In the genomic region with DNA sequence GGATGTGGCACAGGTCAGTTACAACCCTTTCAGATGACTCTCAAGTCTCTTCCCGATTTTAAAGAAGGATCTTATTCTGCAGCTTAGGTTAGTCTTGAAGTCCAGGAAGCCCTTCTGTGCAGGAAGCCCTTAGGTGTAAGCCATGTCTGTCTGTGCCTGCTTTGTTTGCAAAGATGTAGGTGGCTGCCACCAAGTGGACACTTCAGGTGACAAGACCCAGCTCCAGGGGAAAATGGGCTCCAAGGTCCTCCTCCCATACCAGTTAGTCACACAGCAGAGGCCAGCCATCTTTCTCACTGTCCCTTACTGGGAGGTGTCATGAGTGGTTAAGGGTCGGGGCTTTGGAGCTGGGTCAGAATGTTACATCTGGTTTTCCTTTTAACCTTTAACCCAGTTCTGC, we compare ENCODE assay signal across 8 mouse cellular contexts. TPM values are rescaled to one million over a fixed set of nuclear protein-coding genes. Genes with fewer than 3 reads are reported as not detected.
DNase-seq lines count a peak whose midpoint lies in the region; ATAC-seq and TF ChIP-seq lines count a peak whose summit lies in the region.

No protein-coding gene starts in this region.

- peaks cover 42% of the 10 kb centered on the region for H3K36me3 ChIP-seq in kidney, embryonic 16.5 days (ENCODE audit: insufficient read depth, low read length)
- H3K36me3 ChIP-seq in liver, embryonic 14.5 days (replicated peaks; ENCODE audit: control insufficient read depth, insufficient read depth, low read depth) = peaks cover 47% of the 10 kb centered on the region
- H3K36me3 ChIP-seq in neural tube, embryonic 15.5 days = peaks cover 45% of the 10 kb centered on the region

- peak; percentile 59 for DNase-seq in kidney, adult 11 months
- DNase-seq in MN1 (ENCODE audit: low spot score) = peak; percentile 72
- no peak for DNase-seq in liver, embryonic 14.5 days (ENCODE audit: low read depth in 3 of 3, low spot score in 3 of 3)
- peak; percentile 59 for DNase-seq in yolk sac, embryonic 10.5 days (ENCODE audit: low spot score)
- DNase-seq in ovary, postnatal 14 days (ENCODE audit: low spot score) = no peak

- no peak for TF ChIP-seq EP300 in liver, embryonic 14.5 days (IDR thresholded peaks at IDR 0.05; ENCODE audit: low read depth)

- 51% methylated on average over 2 of the region's 2 CpGs for whole genome bisulfite sequencing in kidney, embryonic 16.5 days
- WGBS in liver, embryonic 14.5 days (ENCODE audit: insufficient replicate concordance) = 51% methylated on average over 2 of the region's 2 CpGs
- 77% methylated on average over 2 of the region's 2 CpGs for WGBS in neural tube, embryonic 15.5 days

- H3K9ac ChIP-seq in kidney, embryonic 16.5 days (replicated peaks; ENCODE audit: low read length) = no peak overlapping the region
- no peak overlapping the region for H3K9ac ChIP-seq in liver, embryonic 14.5 days (replicated peaks)
- H3K9ac ChIP-seq in neural tube, embryonic 15.5 days (replicated peaks) = no peak overlapping the region

- H3K27ac ChIP-seq in kidney, embryonic 16.5 days (ENCODE audit: low read length) = no peak overlapping the region
- no peak overlapping the region for H3K27ac ChIP-seq in cortical plate, adult 2 months (ENCODE audit: insufficient read depth, low read length)
- peak overlapping the region; percentile 55 for H3K27ac ChIP-seq in liver, embryonic 14.5 days
- no peak overlapping the region for H3K27ac ChIP-seq in neural tube, embryonic 15.5 days (replicated peaks)

- no peak overlapping the region for H3K4me2 ChIP-seq in kidney, embryonic 16.5 days (replicated peaks; ENCODE audit: low read depth, low read length)
- no peak overlapping the region for H3K4me2 ChIP-seq in liver, embryonic 14.5 days (ENCODE audit: low read depth)
- H3K4me2 ChIP-seq in neural tube, embryonic 15.5 days = no peak overlapping the region

- TF ChIP-seq CTCF in cortical plate, adult 2 months (IDR thresholded peaks at IDR 0.05; ENCODE audit: extremely low read depth, insufficient read depth, low read length) = peak; percentile 35
- peak; percentile 63 for TF ChIP-seq CTCF in liver, embryonic 14.5 days (IDR thresholded peaks at IDR 0.05; ENCODE audit: low read depth)

- peaks cover 9% of the 10 kb centered on the region; the same call in 1 of the 2 replicates for H3K4me1 ChIP-seq in kidney, embryonic 16.5 days (ENCODE audit: insufficient read depth, low read length)
- no peaks in the 10 kb centered on the region for H3K4me1 ChIP-seq in cortical plate, adult 2 months (ENCODE audit: control insufficient read depth, insufficient read depth, low read length)
- H3K4me1 ChIP-seq in liver, embryonic 14.5 days (replicated peaks; ENCODE audit: control insufficient read depth in 2 of 2, insufficient read depth in 2 of 2, low read length in 1 of 2) = peaks cover 3 to 24% of the 10 kb centered on the region in 2 experiments
- H3K4me1 ChIP-seq in neural tube, embryonic 15.5 days = peaks cover 4% of the 10 kb centered on the region; the same call in 1 of the 2 replicates

- no peak overlapping the region for H3K4me3 ChIP-seq in kidney, embryonic 16.5 days (ENCODE audit: low read length)
- no peak overlapping the region for H3K4me3 ChIP-seq in cortical plate, adult 2 months (ENCODE audit: insufficient read depth, low read length)
- H3K4me3 ChIP-seq in liver, embryonic 14.5 days (ENCODE audit: insufficient read depth in 1 of 2, low read depth in 2 of 2, low read length in 2 of 2) = no peak overlapping the region
- no peak overlapping the region for H3K4me3 ChIP-seq in neural tube, embryonic 15.5 days (replicated peaks)

- no peaks in the 10 kb centered on the region for H3K9me3 ChIP-seq in kidney, embryonic 16.5 days (ENCODE audit: low read length)
- H3K9me3 ChIP-seq in liver, embryonic 14.5 days (ENCODE audit: control insufficient read depth, low read length) = no peaks in the 10 kb centered on the region
- no peaks in the 10 kb centered on the region for H3K9me3 ChIP-seq in neural tube, embryonic 15.5 days (replicated peaks)

- no peak for ATAC-seq in kidney, embryonic 16.5 days (ENCODE audit: low FRiP score, low TSS enrichment)
- peak; percentile 28 for ATAC-seq in liver, embryonic 14.5 days (ENCODE audit: insufficient read depth)
- ATAC-seq in neural tube, embryonic 15.5 days (ENCODE audit: low FRiP score) = no peak

- no peaks in the 10 kb centered on the region for H3K27me3 ChIP-seq in kidney, embryonic 16.5 days (ENCODE audit: insufficient read depth, low read length)
- no peaks in the 10 kb centered on the region for H3K27me3 ChIP-seq in liver, embryonic 14.5 days (ENCODE audit: control insufficient read depth, insufficient read depth, low read length)
- no peaks in the 10 kb centered on the region for H3K27me3 ChIP-seq in neural tube, embryonic 15.5 days (replicated peaks)

- TF ChIP-seq POLR2A in cortical plate, adult 2 months (IDR thresholded peaks at IDR 0.05; ENCODE audit: extremely low read depth, insufficient read depth, low read length) = no peak

RNA-seq across cellular contexts. Expression of a gene that starts 3.5 kb away (rescaled TPM):
- 17.3 and 20.6 TPM in 2 replicates for polyA plus RNA-seq in kidney, embryonic 16.5 days (2015; fragmentation: Nextera tagmentation; extraction: Ambion mirVana)
- 7.6 and 8.4 TPM in 2 replicates for polyA plus RNA-seq in cortical plate, adult 2 months (2012; rRNA removed)
- polyA plus RNA-seq in liver, embryonic 14.5 days (2012; rRNA removed) = 3.6 and 4.2 TPM in 2 replicates
- 6.4 and 9.1 TPM in 2 replicates for polyA plus RNA-seq in liver, embryonic 14.5 days (2014; fragmentation: Nextera tagmentation; extraction: Ambion mirVana)
- 12.6 and 13.4 TPM in 2 replicates for polyA plus RNA-seq in neural tube, embryonic 15.5 days (2015; fragmentation: Nextera tagmentation; extraction: Ambion mirVana)

RNA-seq across cellular contexts. Expression of a gene that starts 12.9 kb away (rescaled TPM):
- polyA plus RNA-seq in kidney, embryonic 16.5 days (2015; fragmentation: Nextera tagmentation; extraction: Ambion mirVana) = 108 and 113 TPM in 2 replicates
- 36.0 and 38.0 TPM in 2 replicates for polyA plus RNA-seq in cortical plate, adult 2 months (2012; rRNA removed)
- 296 and 338 TPM in 2 replicates for polyA plus RNA-seq in liver, embryonic 14.5 days (2012; rRNA removed)
- polyA plus RNA-seq in liver, embryonic 14.5 days (2014; fragmentation: Nextera tagmentation; extraction: Ambion mirVana) = 629 and 675 TPM in 2 replicates
- 69.2 and 74.9 TPM in 2 replicates for polyA plus RNA-seq in neural tube, embryonic 15.5 days (2015; fragmentation: Nextera tagmentation; extraction: Ambion mirVana)

RNA-seq across cellular contexts. Expression of a gene that starts 18.1 kb away (rescaled TPM):
- polyA plus RNA-seq in kidney, embryonic 16.5 days (2015; fragmentation: Nextera tagmentation; extraction: Ambion mirVana) = 97.0 and 102 TPM in 2 replicates
- 26.0 TPM in 2 replicates for polyA plus RNA-seq in cortical plate, adult 2 months (2012; rRNA removed)
- 24.3 and 37.4 TPM in 2 replicates for polyA plus RNA-seq in liver, embryonic 14.5 days (2012; rRNA removed)
- polyA plus RNA-seq in liver, embryonic 14.5 days (2014; fragmentation: Nextera tagmentation; extraction: Ambion mirVana) = 54.7 and 59.8 TPM in 2 replicates
- 52.0 and 60.9 TPM in 2 replicates for polyA plus RNA-seq in neural tube, embryonic 15.5 days (2015; fragmentation: Nextera tagmentation; extraction: Ambion mirVana)

RNA-seq across cellular contexts. Expression of a gene that starts 18.4 kb away (rescaled TPM):
- polyA plus RNA-seq in kidney, embryonic 16.5 days (2015; fragmentation: Nextera tagmentation; extraction: Ambion mirVana) = 0.49 and 0.67 TPM in 2 replicates
- 0.11 and 0.25 TPM in 2 replicates for polyA plus RNA-seq in cortical plate, adult 2 months (2012; rRNA removed)
- polyA plus RNA-seq in liver, embryonic 14.5 days (2012; rRNA removed) = 0.10 and 0.12 TPM in 2 replicates
- polyA plus RNA-seq in liver, embryonic 14.5 days (2014; fragmentation: Nextera tagmentation; extraction: Ambion mirVana) = 0.08 and 0.20 TPM in 2 replicates
- polyA plus RNA-seq in neural tube, embryonic 15.5 days (2015; fragmentation: Nextera tagmentation; extraction: Ambion mirVana) = 0.40 and 0.55 TPM in 2 replicates

RNA-seq across cellular contexts. Expression of a gene that starts 26.9 kb away (rescaled TPM):
- 25.9 and 28.3 TPM in 2 replicates for polyA plus RNA-seq in kidney, embryonic 16.5 days (2015; fragmentation: Nextera tagmentation; extraction: Ambion mirVana)
- 0.58 and 0.62 TPM in 2 replicates for polyA plus RNA-seq in cortical plate, adult 2 months (2012; rRNA removed)
- polyA plus RNA-seq in liver, embryonic 14.5 days (2012; rRNA removed) = 0.19 and 0.25 TPM in 2 replicates
- polyA plus RNA-seq in liver, embryonic 14.5 days (2014; fragmentation: Nextera tagmentation; extraction: Ambion mirVana) = 0.17 and 0.23 TPM in 2 replicates
- 0.67 and 5.3 TPM in 2 replicates for polyA plus RNA-seq in neural tube, embryonic 15.5 days (2015; fragmentation: Nextera tagmentation; extraction: Ambion mirVana)

Comparison
In these comparisons a context has a peak if more than half of its experiments do, and no peak if none do; other contexts are left out.
1. DNase-seq: peak in kidney, adult 11 months (single experiment), MN1 (single experiment) and yolk sac, embryonic 10.5 days (single experiment); none in liver, embryonic 14.5 days (0 of 3) and ovary, postnatal 14 days (single experiment).